Mouse (Mus musculus) ovary, postnatal 36 days (tissue): ENCODE measurements around the gene Slc19a1.

ENCODE experiments used
- DNase-seq: peaks from one replicate; pipeline ENCODE4 v3.0.0; 2022; ENCODE audit warnings: low spot score, mixed read lengths

Gene Slc19a1

GRCm38 (mm10) chr10:77031768-77032375, at the start of gene Slc19a1:
Gene Slc19a1, plus strand, starts transcription at chr10:77032241.
- no peak for DNase-seq

GRCm38 (mm10) chr10:76988586-76988985, 43.5 kb upstream of the Slc19a1 start:
- DNase-seq, result no peak

GRCm38 (mm10) chr10:76992456-76992855, 39.6 kb upstream of the Slc19a1 start:
- DNase-seq, result no peak

GRCm38 (mm10) chr10:76997759-76998513, 34.1 kb upstream of the Slc19a1 start:
- DNase-seq, result peak; percentile 82

GRCm38 (mm10) chr10:77004936-77005335, 27.1 kb upstream of the Slc19a1 start:
- no peak for DNase-seq

GRCm38 (mm10) chr10:77007433-77008108, 24.5 kb upstream of the Slc19a1 start:
- DNase-seq, result peak; percentile 40

GRCm38 (mm10) chr10:77008109-77008561, 23.9 kb upstream of the Slc19a1 start:
- peak; percentile 31 for DNase-seq

GRCm38 (mm10) chr10:77008698-77009097, 23.3 kb upstream of the Slc19a1 start:
- no peak for DNase-seq

GRCm38 (mm10) chr10:77011681-77012080, 20.4 kb upstream of the Slc19a1 start:
- DNase-seq, result no peak

- DNase-seq, result no peak
Measured at GRCm38 (mm10) chr10:77016080-77016479, 16.0 kb upstream of the Slc19a1 start.

- DNase-seq, result no peak
Measured at GRCm38 (mm10) chr10:77016499-77016898, 15.5 kb upstream of the Slc19a1 start.

GRCm38 (mm10) chr10:77017061-77017460, 15.0 kb upstream of the Slc19a1 start:
- DNase-seq, result no peak

GRCm38 (mm10) chr10:77017662-77018061, 14.4 kb upstream of the Slc19a1 start:
- no peak for DNase-seq

GRCm38 (mm10) chr10:77021399-77022052, 10.5 kb upstream of the Slc19a1 start:
- DNase-seq, result peak; percentile 63

- no peak for DNase-seq
Measured at GRCm38 (mm10) chr10:77022301-77023130, 9.5 kb upstream of the Slc19a1 start.

- DNase-seq, result no peak
Measured at GRCm38 (mm10) chr10:77024231-77024630, 7.8 kb upstream of the Slc19a1 start.

- DNase-seq, result no peak
Measured at GRCm38 (mm10) chr10:77026944-77027343, 5.1 kb upstream of the Slc19a1 start.

- DNase-seq, result no peak
Measured at GRCm38 (mm10) chr10:77028782-77029296, 3.2 kb upstream of the Slc19a1 start.

- DNase-seq, result no peak
Measured at GRCm38 (mm10) chr10:77029761-77030160, 2.3 kb upstream of the Slc19a1 start.

GRCm38 (mm10) chr10:77030666-77031065, 1.4 kb upstream of the Slc19a1 start:
- no peak for DNase-seq
